Mouse (Mus musculus) testis, adult 2 months (tissue): ENCODE results near the gene Arf1. TPM values are rescaled to one million over a fixed set of nuclear protein-coding genes. Genes with fewer than 3 reads are reported as not detected.
"Not testable (repeated sequence)": the region's sequence is repeated elsewhere in the genome, so short reads cannot be mapped to it uniquely, and the experiment has no call there.

Experiments
- H3K27ac ChIP-seq: fragments of 200-500 bp; 2 replicates; pipeline ENCODE4 v1.5.1; 2012; ENCODE audit warnings: low read depth, low read length; ENCODE audit not compliant: control insufficient read depth, insufficient read depth
- H3K27me3 ChIP-seq: fragments of 200-500 bp; 2 replicates; pipeline ENCODE4 v1.6.1; 2012; ENCODE audit warnings: mild to moderate bottlenecking, low read length, moderate library complexity; ENCODE audit not compliant: control insufficient read depth, insufficient read depth
- H3K36me3 ChIP-seq: fragments of 200-500 bp; 2 replicates; pipeline ENCODE4 v1.6.1; 2012; ENCODE audit warnings: mild to moderate bottlenecking, low read length; ENCODE audit not compliant: control insufficient read depth, insufficient read depth
- H3K4me1 ChIP-seq: fragments of 200-500 bp; 2 replicates; pipeline ENCODE4 v1.6.1; 2012; ENCODE audit warnings: low read length; ENCODE audit not compliant: control insufficient read depth, insufficient read depth
- H3K4me3 ChIP-seq: fragments of 200-500 bp; 2 replicates; pipeline ENCODE4 v1.5.1; 2012; ENCODE audit warnings: low read depth, mild to moderate bottlenecking, low read length, moderate library complexity, mixed read lengths; ENCODE audit not compliant: control insufficient read depth
- CTCF ChIP-seq: fragments of 200-500 bp; IDR thresholded peaks from 2 replicates; pipeline ENCODE4 v1.5.1; 2012; ENCODE audit warnings: low read depth, mild to moderate bottlenecking, inconsistent platforms, low read length, moderate library complexity; ENCODE audit not compliant: control insufficient read depth, insufficient read depth, insufficient replicate concordance
- POLR2A ChIP-seq: fragments of 200-500 bp; IDR thresholded peaks from 2 replicates; pipeline ENCODE4 v1.6.1; 2012; ENCODE audit warnings: low read depth, mild to moderate bottlenecking, inconsistent platforms, low read length, moderate library complexity; ENCODE audit not compliant: control insufficient read depth
- polyA plus RNA-seq: library from polyadenylated mRNA; depleted of rRNA; stranded (reverse); fragments of >200 nt; gene quantifications from 2 replicates; pipeline ENCODE4 v1.2.3, GENCODE M21; 2012

Gene Arf1
- polyA plus RNA-seq, 1 experiment: 247 TPM

DNA sequence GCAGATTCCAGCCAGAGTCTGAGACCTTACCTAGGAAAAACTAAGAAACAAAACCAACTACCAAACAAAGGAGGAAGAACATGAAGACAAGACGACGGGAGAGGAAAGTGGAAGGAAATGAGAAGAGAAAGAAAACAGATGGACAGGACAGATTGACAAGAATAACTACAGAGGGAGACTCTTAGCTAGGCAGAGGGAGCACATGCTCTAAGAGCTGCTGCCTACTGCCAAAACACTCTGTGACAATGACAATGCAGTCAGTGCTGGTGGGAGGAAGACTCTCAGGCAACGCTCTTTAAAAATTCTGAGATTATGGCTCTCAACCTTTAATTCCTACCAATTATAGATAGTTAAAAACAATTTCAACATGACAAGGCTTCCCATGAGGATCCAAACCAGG lies 11.1 kb downstream of the Arf1 start:
- no peaks in the 10 kb centered on the region for H3K27me3 ChIP-seq
- H3K36me3 ChIP-seq: no peaks in the 10 kb centered on the region
- TF ChIP-seq CTCF (no peak), POLR2A (no peak)
- H3K4me3 ChIP-seq: no peak overlapping the region
- no peak overlapping the region for H3K27ac ChIP-seq
- peaks cover 4% of the 10 kb centered on the region; the same call in 1 of the 2 replicates for H3K4me1 ChIP-seq

DNA sequence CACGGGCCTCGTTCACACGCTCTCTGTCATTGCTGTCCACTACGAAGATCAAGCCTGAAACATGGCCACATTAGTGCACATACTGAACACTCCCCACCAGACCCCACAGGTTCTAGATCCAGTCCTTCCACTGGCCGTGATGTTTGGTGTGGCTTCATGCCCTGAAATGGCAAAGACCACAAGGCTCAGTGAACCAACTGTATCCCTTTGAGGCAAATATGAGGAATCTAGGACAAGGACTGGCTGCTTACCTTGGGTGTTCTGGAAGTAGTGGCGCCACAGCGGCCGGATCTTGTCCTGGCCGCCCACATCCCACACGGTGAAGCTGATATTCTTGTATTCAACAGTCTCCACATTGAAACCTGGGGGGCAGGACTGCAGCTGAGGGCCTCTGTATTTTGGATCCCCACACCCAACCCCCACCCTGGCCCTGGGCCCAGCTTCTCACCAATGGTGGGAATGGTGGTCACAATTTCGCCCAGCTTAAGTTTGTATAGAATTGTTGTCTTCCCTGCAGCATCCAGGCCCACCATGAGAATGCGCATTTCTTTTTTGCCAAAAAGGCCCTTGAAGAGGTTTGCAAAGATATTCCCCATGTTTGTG lies 15.1 kb downstream of the Arf1 start:
- no peak overlapping the region; the same call in 1 of the 2 replicates for H3K27ac ChIP-seq
- H3K4me1 ChIP-seq: peaks cover 6% of the 10 kb centered on the region
- H3K27me3 ChIP-seq: no peaks in the 10 kb centered on the region
- no peak overlapping the region for H3K4me3 ChIP-seq
- no peak for TF ChIP-seq POLR2A
- TF ChIP-seq CTCF: no peak
- no peaks in the 10 kb centered on the region for H3K36me3 ChIP-seq

DNA sequence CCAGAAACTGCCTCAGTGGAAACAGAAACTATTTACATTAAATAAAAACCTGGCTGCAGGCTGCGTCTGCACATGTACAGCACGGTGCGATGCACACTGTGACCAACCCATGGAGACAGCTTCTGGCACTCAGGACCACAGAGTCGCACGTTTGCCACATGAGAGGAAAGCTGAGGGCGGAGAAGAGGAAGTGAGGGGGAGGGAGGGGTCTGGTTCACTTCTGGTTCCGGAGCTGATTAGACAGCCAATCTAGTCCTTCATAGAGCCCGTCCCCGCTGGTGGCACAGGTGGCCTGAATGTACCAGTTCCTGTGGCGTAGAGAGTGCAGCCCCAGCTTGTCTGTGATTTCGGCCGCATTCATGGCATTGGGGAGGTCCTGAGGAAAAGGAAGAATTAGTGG lies 15.8 kb downstream of the Arf1 start:
- not testable (repeated sequence) for H3K4me3 ChIP-seq, H3K4me1 ChIP-seq, H3K27ac ChIP-seq, H3K36me3 ChIP-seq, H3K27me3 ChIP-seq

DNA sequence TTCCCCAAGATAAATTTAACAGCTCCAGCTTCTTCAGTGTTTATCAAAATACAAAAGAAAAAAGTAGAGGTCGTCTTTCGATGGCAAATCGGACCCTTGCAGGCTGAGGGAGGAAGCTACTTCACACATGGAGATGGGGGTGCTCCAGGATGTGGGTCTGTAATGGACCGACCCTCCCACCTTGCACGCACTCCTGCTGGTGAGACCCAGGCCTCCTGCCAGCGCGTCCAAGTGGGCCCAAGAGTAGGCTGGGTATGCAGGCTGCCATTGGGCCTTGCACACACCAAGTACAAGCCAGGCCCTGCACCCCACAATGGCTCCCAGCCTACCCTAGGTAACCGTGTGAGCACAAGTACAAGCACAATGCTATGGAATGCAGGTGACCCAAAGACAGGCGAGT lies 16.5 kb downstream of the Arf1 start:
- H3K36me3 ChIP-seq, H3K4me3 ChIP-seq, H3K27ac ChIP-seq, H3K27me3 ChIP-seq, H3K4me1 ChIP-seq: not testable (repeated sequence)

DNA sequence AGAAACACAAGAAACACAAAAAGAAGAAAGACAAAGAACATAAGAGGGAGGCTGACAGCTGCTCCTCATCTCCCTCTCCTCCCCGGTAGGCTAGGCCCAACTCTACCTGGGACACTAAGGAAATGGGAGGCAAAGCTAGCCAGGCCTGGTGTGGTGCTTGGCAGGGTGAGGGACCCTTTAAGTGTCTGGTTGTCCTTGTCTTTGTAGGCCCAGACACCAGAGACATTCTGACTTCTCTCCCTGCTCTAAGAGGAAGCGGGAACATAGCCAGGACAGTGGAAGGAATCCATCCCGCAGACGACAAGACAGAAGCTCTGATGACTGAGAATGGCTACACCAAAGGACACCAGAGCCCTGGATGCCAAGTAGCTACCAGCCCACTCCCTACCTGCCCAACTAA lies 18.1 kb downstream of the Arf1 start:
- Histone ChIP-seq H3K36me3 (no peaks in the 10 kb centered on the region; the same call in 1 of the 2 replicates), H3K27ac (no peak overlapping the region), H3K27me3 (no peaks in the 10 kb centered on the region), H3K4me3 (no peak overlapping the region), H3K4me1 (peaks cover 7% of the 10 kb centered on the region)
- TF ChIP-seq CTCF (no peak), POLR2A (no peak)

DNA sequence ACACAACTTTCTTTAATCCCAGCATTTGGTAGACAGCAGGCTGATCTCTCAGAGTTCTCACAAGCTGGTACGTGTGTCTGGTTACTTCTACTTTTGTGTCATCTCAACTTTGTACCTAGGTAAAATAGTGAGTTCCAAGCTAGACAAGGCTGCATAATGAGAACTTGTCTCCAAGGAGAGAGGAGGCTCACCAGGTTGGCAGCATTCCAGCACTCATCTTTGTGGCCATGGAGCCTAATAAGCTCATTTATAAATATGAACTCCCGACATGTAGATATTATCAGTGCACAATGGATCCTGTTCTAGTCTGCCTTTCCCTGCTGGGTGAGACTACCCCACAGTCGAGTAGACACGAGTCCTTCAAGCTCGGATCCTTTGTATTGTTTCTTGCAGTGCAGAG lies 18.5 kb downstream of the Arf1 start:
- Histone ChIP-seq H3K4me3 (no peak overlapping the region), H3K36me3 (no peaks in the 10 kb centered on the region; the same call in 1 of the 2 replicates), H3K27me3 (no peaks in the 10 kb centered on the region), H3K27ac (no peak overlapping the region), H3K4me1 (peaks cover 7% of the 10 kb centered on the region)
- no peak for TF ChIP-seq POLR2A
- TF ChIP-seq CTCF: no peak

DNA sequence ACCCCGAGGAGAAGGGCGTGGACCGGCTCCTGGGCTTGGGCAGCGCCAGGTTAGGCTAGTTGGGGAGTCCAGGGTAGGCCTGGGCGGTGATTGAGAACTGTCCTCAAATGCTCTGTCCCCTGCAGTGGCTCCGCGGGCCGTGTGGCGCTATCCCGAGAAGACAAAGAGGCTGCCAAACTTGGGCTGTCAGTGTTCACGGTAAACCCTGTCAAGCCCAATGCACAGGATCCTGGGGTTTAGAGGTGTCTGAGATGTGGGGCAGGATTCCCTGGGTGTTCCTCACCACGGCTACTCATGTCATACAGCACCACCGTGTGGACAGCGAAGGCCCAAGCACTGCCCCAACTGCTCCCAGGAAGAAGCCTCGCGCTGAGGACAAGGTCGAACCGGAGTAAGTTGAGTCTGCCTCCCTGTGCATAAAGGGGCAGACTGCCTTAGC lies 19.0 kb downstream of the Arf1 start:
- Histone ChIP-seq H3K27me3 (no peaks in the 10 kb centered on the region), H3K36me3 (no peaks in the 10 kb centered on the region; the same call in 1 of the 2 replicates), H3K4me1 (peaks cover 7% of the 10 kb centered on the region), H3K4me3 (peak overlapping the region; percentile 98), H3K27ac (peak overlapping the region; percentile 39; the same call in 1 of the 2 replicates)
- TF ChIP-seq CTCF: peak; percentile 57; the same call in 1 of the 2 replicates
- TF ChIP-seq POLR2A: no peak

DNA sequence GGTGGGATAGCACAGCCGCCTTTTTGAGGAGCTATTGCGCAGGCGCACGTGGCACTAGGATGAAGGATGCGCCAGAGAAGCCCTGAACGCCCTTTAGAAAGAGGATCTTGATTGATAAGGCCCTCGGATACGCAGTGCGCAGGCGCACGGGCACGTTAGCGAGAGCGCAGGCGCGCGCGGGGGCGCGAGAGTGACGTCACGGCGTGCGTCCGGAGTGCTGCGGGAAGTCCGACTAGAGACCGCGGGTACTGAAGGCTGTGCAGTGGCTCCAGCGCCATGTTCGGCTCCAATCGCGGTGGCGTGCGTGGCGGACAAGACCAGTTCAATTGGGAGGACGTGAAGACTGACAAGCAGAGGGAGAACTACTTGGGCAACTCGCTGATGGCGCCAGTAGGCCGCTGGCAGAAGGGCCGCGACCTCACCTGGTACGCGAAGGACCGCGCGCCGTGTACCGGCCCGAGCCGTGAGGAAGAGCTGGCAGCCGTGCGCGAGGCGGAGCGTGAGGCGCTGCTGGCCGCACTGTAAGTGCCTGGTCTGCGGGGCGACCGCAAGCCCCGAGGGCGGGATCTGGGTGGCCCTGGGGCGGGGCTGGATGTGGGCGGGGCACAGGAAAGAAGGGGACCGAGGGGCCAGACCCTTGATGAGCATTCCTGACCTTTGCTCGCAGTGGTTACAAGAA lies 19.8 kb downstream of the Arf1 start, which contains the start of gene 2310033P09Rik:
2310033P09Rik (plus strand) TSS at position 169 of the 679 bp plus-strand sequence.
- TF ChIP-seq CTCF (peak; percentile 18; the same call in 1 of the 2 replicates), POLR2A (peak; percentile 94)
- H3K27me3 ChIP-seq: no peaks in the 10 kb centered on the region
- no peaks in the 10 kb centered on the region; the same call in 1 of the 2 replicates for H3K36me3 ChIP-seq
- H3K4me1 ChIP-seq: peaks cover 7% of the 10 kb centered on the region
- peak within 1 kb of the TSS; percentile 98 for H3K4me3 ChIP-seq
- peak within 1 kb of the TSS; percentile 96 for H3K27ac ChIP-seq
